Mouse (Mus musculus) heart, adult 8-10 months (tissue): ENCODE measurements around the gene Sox6. TPM values are rescaled to one million over a fixed set of nuclear protein-coding genes. Genes with fewer than 3 reads are reported as not detected.
A peak's percentile ranks its signal among the peaks of the same experiment; 100 is the strongest.

Experiments
- DNase-seq: peaks from one replicate; pipeline ENCODE4 v3.0.0; 2022; ENCODE audit warnings: low spot score
- total RNA-seq, 4 experiments: library from RNA; stranded (reverse); gene quantifications; 2 replicates each; pipeline ENCODE4 v1.2.4; 2022

Sox6 gene
- total RNA-seq, 4 experiments from 2014 or later = 21.3 to 32.2 (median 26.4) TPM

GRCm38 (mm10) chr7:115489608-115490007, 549.0 kb downstream of the Sox6 start:
- DNase-seq = no peak

GRCm38 (mm10) chr7:115486431-115486830, 552.2 kb downstream of the Sox6 start:
- no peak for DNase-seq

GRCm38 (mm10) chr7:115485664-115486409, 552.8 kb downstream of the Sox6 start:
- no peak for DNase-seq

- DNase-seq = no peak
These were observed 560.8 kb downstream of the Sox6 start for GRCm38 (mm10) chr7:115477763-115478162.

- DNase-seq = no peak
These were observed 561.5 kb downstream of the Sox6 start for GRCm38 (mm10) chr7:115476881-115477665.

GRCm38 (mm10) chr7:115475176-115475575, 563.4 kb downstream of the Sox6 start:
- DNase-seq = no peak

GRCm38 (mm10) chr7:115474115-115474514, 564.5 kb downstream of the Sox6 start:
- no peak for DNase-seq

- peak; percentile 66 for DNase-seq
These were observed 565.7 kb downstream of the Sox6 start for GRCm38 (mm10) chr7:115472850-115473249.

GRCm38 (mm10) chr7:115471521-115471920, 567.1 kb downstream of the Sox6 start:
- DNase-seq = no peak

GRCm38 (mm10) chr7:115466811-115467210, 571.8 kb downstream of the Sox6 start:
- peak; percentile 70 for DNase-seq

- no peak for DNase-seq
These were observed 575.2 kb downstream of the Sox6 start for GRCm38 (mm10) chr7:115463367-115463766.

- DNase-seq = no peak
These were observed 576.3 kb downstream of the Sox6 start for GRCm38 (mm10) chr7:115462276-115462675.

- DNase-seq = no peak
These were observed 583.6 kb downstream of the Sox6 start for GRCm38 (mm10) chr7:115454988-115455387.

GRCm38 (mm10) chr7:115453713-115454073, 584.9 kb downstream of the Sox6 start:
- DNase-seq = no peak

- peak; percentile 9 for DNase-seq
These were observed 585.4 kb downstream of the Sox6 start for GRCm38 (mm10) chr7:115453042-115453712.

- no peak for DNase-seq
These were observed 588.0 kb downstream of the Sox6 start for GRCm38 (mm10) chr7:115450431-115451195.

- DNase-seq = no peak
These were observed 590.1 kb downstream of the Sox6 start for GRCm38 (mm10) chr7:115448403-115449025.

- DNase-seq = no peak
These were observed 591.5 kb downstream of the Sox6 start for GRCm38 (mm10) chr7:115447091-115447490.

- no peak for DNase-seq
These were observed 592.0 kb downstream of the Sox6 start for GRCm38 (mm10) chr7:115446481-115447016.

GRCm38 (mm10) chr7:115426161-115426982, 612.2 kb downstream of the Sox6 start:
- peak; percentile 5 for DNase-seq
